Mouse (Mus musculus): Measurements from ENCODE around the gene Ucp2. TPM values are rescaled to one million over a fixed set of nuclear protein-coding genes. Genes with fewer than 3 reads are reported as not detected.
A peak's percentile ranks its signal among the peaks of the same experiment; 100 is the strongest.

Ucp2 gene
- polyA plus RNA-seq, 1 experiment from 2014 or later: 281 TPM

- TF ChIP-seq CTCF (IDR thresholded peaks at IDR 0.05; ENCODE audit: low read depth): no peak
- Histone ChIP-seq H3K4me3 (ENCODE audit: low read depth, low read length) (no peak overlapping the region), H3K27ac (ENCODE audit: low read depth, low read length) (no peak overlapping the region), H3K27me3 (replicated peaks; ENCODE audit: control insufficient read depth, insufficient read depth, low read length) (no peaks in the 10 kb centered on the region), H3K9me3 (ENCODE audit: control insufficient read depth) (no peaks in the 10 kb centered on the region), H3K36me3 (ENCODE audit: control insufficient read depth, insufficient read depth) (peaks cover 2% of the 10 kb centered on the region; the same call in 1 of the 2 replicates), H3K4me1 (replicated peaks; ENCODE audit: control insufficient read depth, insufficient read depth, low read length) (no peaks in the 10 kb centered on the region; the same call in 1 of the 2 replicates), H3K9ac (ENCODE audit: low read depth, low read length) (no peak overlapping the region), H3K4me2 (replicated peaks; ENCODE audit: low read depth) (no peak overlapping the region)
- 64% methylated on average over 13 of the region's 13 CpGs for WGBS
- no peak for ATAC-seq
These were observed 11.8 kb downstream of the Ucp2 start for GRCm38 (mm10) chr7:100504740-100505487.

GRCm38 (mm10) chr7:100506494-100506893, 13.4 kb downstream of the Ucp2 start:
- Histone ChIP-seq H3K27me3 (replicated peaks; ENCODE audit: control insufficient read depth, insufficient read depth, low read length) (no peaks in the 10 kb centered on the region), H3K9me3 (ENCODE audit: control insufficient read depth) (no peaks in the 10 kb centered on the region), H3K4me3 (ENCODE audit: low read depth, low read length) (no peak overlapping the region), H3K27ac (ENCODE audit: low read depth, low read length) (no peak overlapping the region), H3K36me3 (ENCODE audit: control insufficient read depth, insufficient read depth) (no peaks in the 10 kb centered on the region), H3K4me1 (replicated peaks; ENCODE audit: control insufficient read depth, insufficient read depth, low read length) (no peaks in the 10 kb centered on the region; the same call in 1 of the 2 replicates), H3K9ac (ENCODE audit: low read depth, low read length) (no peak overlapping the region), H3K4me2 (replicated peaks; ENCODE audit: low read depth) (no peak overlapping the region)
- 58% methylated on average over 4 of the region's 4 CpGs for WGBS
- no peak for TF ChIP-seq CTCF (IDR thresholded peaks at IDR 0.05; ENCODE audit: low read depth)
- ATAC-seq: no peak

GRCm38 (mm10) chr7:100508670-100509069, 15.5 kb downstream of the Ucp2 start:
- Histone ChIP-seq H3K27ac (ENCODE audit: low read depth, low read length) (no peak overlapping the region), H3K36me3 (ENCODE audit: control insufficient read depth, insufficient read depth) (no peaks in the 10 kb centered on the region), H3K27me3 (replicated peaks; ENCODE audit: control insufficient read depth, insufficient read depth, low read length) (no peaks in the 10 kb centered on the region), H3K4me2 (replicated peaks; ENCODE audit: low read depth) (no peak overlapping the region), H3K4me3 (ENCODE audit: low read depth, low read length) (no peak overlapping the region), H3K9ac (ENCODE audit: low read depth, low read length) (no peak overlapping the region), H3K9me3 (ENCODE audit: control insufficient read depth) (no peaks in the 10 kb centered on the region), H3K4me1 (replicated peaks; ENCODE audit: control insufficient read depth, insufficient read depth, low read length) (no peaks in the 10 kb centered on the region)
- TF ChIP-seq CTCF (IDR thresholded peaks at IDR 0.05; ENCODE audit: low read depth): no peak
- peak; percentile 16; the same call in 1 of the 2 replicates for ATAC-seq
- WGBS: 23% methylated on average over 3 of the region's 3 CpGs

- no peak overlapping the region for H3K4me3 ChIP-seq (ENCODE audit: low read depth, low read length)
- H3K4me2 ChIP-seq (replicated peaks; ENCODE audit: low read depth): no peak overlapping the region
- ATAC-seq: no peak
- WGBS: 69% methylated on average over 8 of the region's 8 CpGs
- no peak overlapping the region for H3K9ac ChIP-seq (ENCODE audit: low read depth, low read length)
- H3K9me3 ChIP-seq (ENCODE audit: control insufficient read depth): no peaks in the 10 kb centered on the region
- H3K27ac ChIP-seq (ENCODE audit: low read depth, low read length): no peak overlapping the region
- H3K27me3 ChIP-seq (replicated peaks; ENCODE audit: control insufficient read depth, insufficient read depth, low read length): no peaks in the 10 kb centered on the region
- no peak for TF ChIP-seq CTCF (IDR thresholded peaks at IDR 0.05; ENCODE audit: low read depth)
- H3K36me3 ChIP-seq (ENCODE audit: control insufficient read depth, insufficient read depth): no peaks in the 10 kb centered on the region
- no peaks in the 10 kb centered on the region for H3K4me1 ChIP-seq (replicated peaks; ENCODE audit: control insufficient read depth, insufficient read depth, low read length)
These were observed 18.5 kb downstream of the Ucp2 start for GRCm38 (mm10) chr7:100511602-100512001.

- no peak within 1 kb of the TSS for H3K4me2 ChIP-seq (replicated peaks; ENCODE audit: low read depth)
- no peaks in the 10 kb centered on the region for H3K27me3 ChIP-seq (replicated peaks; ENCODE audit: control insufficient read depth, insufficient read depth, low read length)
- WGBS: 62% methylated on average over 11 of the region's 11 CpGs
- H3K4me3 ChIP-seq (ENCODE audit: low read depth, low read length): no peak within 1 kb of the TSS
- H3K9me3 ChIP-seq (ENCODE audit: control insufficient read depth): no peaks in the 10 kb centered on the region
- no peak within 1 kb of the TSS for H3K27ac ChIP-seq (ENCODE audit: low read depth, low read length)
- TF ChIP-seq CTCF (IDR thresholded peaks at IDR 0.05; ENCODE audit: low read depth): no peak
- ATAC-seq: no peak
- H3K36me3 ChIP-seq (ENCODE audit: control insufficient read depth, insufficient read depth): no peaks in the 10 kb centered on the region
- H3K4me1 ChIP-seq (replicated peaks; ENCODE audit: control insufficient read depth, insufficient read depth, low read length): no peaks in the 10 kb centered on the region
- no peak within 1 kb of the TSS for H3K9ac ChIP-seq (ENCODE audit: low read depth, low read length)
These were observed 21.4 kb downstream of the Ucp2 start, which contains the start of gene Dnajb13 for GRCm38 (mm10) chr7:100514573-100514972. Dnajb13 (minus strand) TSS chr7:100514960.

- 36% methylated on average over 7 of the region's 7 CpGs for WGBS
These were observed 27.1 kb downstream of the Ucp2 start for GRCm38 (mm10) chr7:100520204-100520603.

More at GRCm38 (mm10) chr7:100520204-100520603, 27.1 kb downstream of the Ucp2 start:
- H3K4me2 ChIP-seq (replicated peaks; ENCODE audit: low read depth): no peak overlapping the region
- no peak overlapping the region for H3K27ac ChIP-seq (ENCODE audit: low read depth, low read length)
- ATAC-seq: peak; percentile 58; the same call in 1 of the 2 replicates
- H3K9me3 ChIP-seq (ENCODE audit: control insufficient read depth): no peaks in the 10 kb centered on the region
- no peak overlapping the region for H3K4me3 ChIP-seq (ENCODE audit: low read depth, low read length)
- H3K27me3 ChIP-seq (replicated peaks; ENCODE audit: control insufficient read depth, insufficient read depth, low read length): no peaks in the 10 kb centered on the region
- TF ChIP-seq CTCF (IDR thresholded peaks at IDR 0.05; ENCODE audit: low read depth): no peak
- no peak overlapping the region for H3K9ac ChIP-seq (ENCODE audit: low read depth, low read length)
- no peaks in the 10 kb centered on the region for H3K36me3 ChIP-seq (ENCODE audit: control insufficient read depth, insufficient read depth)
- no peaks in the 10 kb centered on the region; the same call in 1 of the 2 replicates for H3K4me1 ChIP-seq (replicated peaks; ENCODE audit: control insufficient read depth, insufficient read depth, low read length)

Data from intestine, postnatal 0 days (tissue).